Mouse (Mus musculus) C2C12 (cell line): ENCODE measurements at regions not wholly inside any gene's neighbourhood (a gene's known extent, or its start where the extent isn't known, plus 50 kb on each side); places are given as distances from the start of the nearest gene placed in this dataset.

Source experiments
- CTCF ChIP-seq: IDR thresholded peaks from one replicate; pipeline ENCODE4 v1.5.1; 2011; ENCODE audit not compliant: control insufficient read depth, insufficient read depth, insufficient read length
- MYOG ChIP-seq: IDR thresholded peaks from one replicate; pipeline ENCODE4 v1.6.1; 2011; ENCODE audit not compliant: control insufficient read depth, insufficient read length; ENCODE audit errors: extremely low read depth

GRCm38 (mm10) chr19:60325612-60326011 is 99.1 kb upstream of the Fam204a start:
- TF ChIP-seq MYOG = no peak
- no peak for TF ChIP-seq CTCF
